In the genomic region with DNA sequence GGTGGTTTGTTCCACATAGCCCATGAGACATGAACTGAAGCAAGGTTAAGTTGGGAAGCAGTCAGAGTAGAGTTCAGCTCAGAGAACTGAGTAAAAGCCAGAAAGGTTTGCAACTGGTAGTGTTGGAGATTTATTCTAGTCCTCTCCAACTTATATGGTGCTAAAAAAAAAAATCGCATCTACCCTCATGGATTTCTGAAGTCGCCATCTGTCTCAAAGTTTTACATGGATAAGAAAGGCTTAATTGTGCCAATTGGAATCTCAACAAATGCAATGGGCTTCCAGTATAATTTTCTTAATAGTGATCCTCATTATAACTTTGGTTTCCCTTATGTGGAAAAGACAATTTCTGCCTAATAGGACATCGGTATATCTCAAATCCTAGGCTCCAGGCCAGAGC, we compare ENCODE assay signal across 13 mouse cellular contexts.
"Had no signal": no experiment of that assay in that cellular context is flagged by ENCODE, and none has a peak within 500 bp of the region (broad histone marks: within the 10 kb centered on the region; RNA-seq: fewer than 3 reads in every experiment).

No protein-coding gene starts in this region.

- H3K27ac ChIP-seq: kidney, postnatal 0 days; limb, embryonic 12.5 days; lung, embryonic 15.5 days; macrophage; neural tube, embryonic 13.5 days had no signal

- DNase-seq: kidney, adult 8-10 months; lung, postnatal 14 days; retina, postnatal 1 day; thymus, postnatal 4 days had no signal

- H3K4me2 ChIP-seq: limb, embryonic 12.5 days; liver, embryonic 15.5 days; lung, embryonic 15.5 days; midbrain, embryonic 11.5 days; neural tube, embryonic 13.5 days had no signal

- H3K4me1 ChIP-seq: limb, embryonic 12.5 days; lung, embryonic 15.5 days; neural tube, embryonic 13.5 days had no signal

- H3K9ac ChIP-seq: limb, embryonic 12.5 days; liver, embryonic 15.5 days; lung, embryonic 15.5 days; neural tube, embryonic 13.5 days had no signal

- H3K9me3 ChIP-seq: limb, embryonic 12.5 days; liver, embryonic 15.5 days; lung, embryonic 15.5 days; megakaryocyte, embryonic 14.5 days; neural tube, embryonic 13.5 days had no signal

- H3K27me3 ChIP-seq: limb, embryonic 12.5 days; liver, embryonic 15.5 days; lung, embryonic 15.5 days; megakaryocyte, embryonic 14.5 days; neural tube, embryonic 13.5 days had no signal

- ATAC-seq: midbrain, embryonic 16.5 days had no signal

- H3K4me3 ChIP-seq: limb, embryonic 12.5 days; liver, embryonic 15.5 days; lung, embryonic 15.5 days; megakaryocyte, embryonic 14.5 days; neural tube, embryonic 13.5 days had no signal
